Mouse (Mus musculus) liver, adult 2 months (tissue): ENCODE measurements around the gene Cox6b2.

Experiments
- CTCF ChIP-seq: fragments of 200-500 bp; IDR thresholded peaks from 2 replicates; pipeline ENCODE4 v1.5.1; 2011; ENCODE audit warnings: low read depth, low read length, control low read depth
- POLR2A ChIP-seq: fragments of 200-500 bp; IDR thresholded peaks from 2 replicates; pipeline ENCODE4 v1.6.1; 2011; ENCODE audit warnings: low read length, control low read depth; ENCODE audit not compliant: insufficient read depth; ENCODE audit errors: extremely low read depth

GRCm38 (mm10) chr7:4747156-4747899 is 5.6 kb downstream of the Cox6b2 start:
- TF ChIP-seq POLR2A: no peak
- no peak for TF ChIP-seq CTCF
